Mouse (Mus musculus): Measurements from ENCODE around the gene St5. TPM values are rescaled to one million over a fixed set of nuclear protein-coding genes. Genes with fewer than 3 reads are reported as not detected.

St5 gene
- total and polyA plus RNA-seq, 3 experiments = 2.6 to 3.4 TPM; not detected in 1

- no peak for TF ChIP-seq GATA1 (IDR thresholded peaks at IDR 0.05; ENCODE audit: low read depth, low read length)
- no peak for TF ChIP-seq USF2 (IDR thresholded peaks at IDR 0.05; ENCODE audit: borderline replicate concordance in 1 of 2, insufficient read depth in 1 of 2, low read depth in 1 of 2, low read length in 2 of 2)
- TF ChIP-seq POLR2A (IDR thresholded peaks at IDR 0.05; ENCODE audit: control insufficient read depth in 1 of 2, insufficient read depth in 1 of 2, low read depth in 1 of 2, low read length in 2 of 2, poor library complexity in 1 of 2) = no peak
- no peak for TF ChIP-seq CTCF (IDR thresholded peaks at IDR 0.05 in 2 of 3, conservative IDR thresholded peaks at IDR 0.05 in 1 of 3; ENCODE audit: control insufficient read depth in 1 of 3, insufficient read depth in 1 of 3, low read depth in 2 of 3, low read length in 3 of 3, poor library complexity in 1 of 3, severe bottlenecking in 1 of 3)
- no peak for TF ChIP-seq GABPA (IDR thresholded peaks at IDR 0.05; ENCODE audit: low read depth, low read length)
- no peak for TF ChIP-seq SIN3A (IDR thresholded peaks at IDR 0.05; ENCODE audit: low read length)
- TF ChIP-seq KAT2A (conservative IDR thresholded peaks at IDR 0.05; ENCODE audit: low read depth, low read length) = no peak
- no peak for TF ChIP-seq MYB (IDR thresholded peaks at IDR 0.05; ENCODE audit: low read depth, low read length)
- TF ChIP-seq CHD2 (IDR thresholded peaks at IDR 0.05; ENCODE audit: low read length) = no peak
- no peak for TF ChIP-seq ZKSCAN1 (IDR thresholded peaks at IDR 0.05; ENCODE audit: low read depth, low read length)
- TF ChIP-seq TAL1 (IDR thresholded peaks at IDR 0.05; ENCODE audit: low read length) = no peak
- no peak for TF ChIP-seq E2F4 (IDR thresholded peaks at IDR 0.05; ENCODE audit: borderline replicate concordance, low read depth, low read length)
- Histone ChIP-seq H3K27ac (ENCODE audit: control insufficient read depth, low read depth, low read length) (no peak overlapping the region), H3K36me3 (ENCODE audit: control insufficient read depth in 1 of 2, insufficient read depth in 2 of 2, low read length in 2 of 2) (no peaks in the 10 kb centered on the region), H3K27me3 (ENCODE audit: control insufficient read depth in 1 of 2, insufficient read depth in 2 of 2, low read length in 2 of 2) (no peaks in the 10 kb centered on the region), H3K4me1 (ENCODE audit: control insufficient read depth in 1 of 2, insufficient read depth in 2 of 2, low read length in 2 of 2) (no peaks in the 10 kb centered on the region), H3K4me3 (ENCODE audit: control insufficient read depth in 1 of 2, insufficient read depth in 1 of 2, low read depth in 2 of 2, low read length in 2 of 2) (no peak overlapping the region), H3K79me2 (ENCODE audit: control insufficient read depth, insufficient read depth, low read length, poor library complexity) (no peaks in the 10 kb centered on the region), H3K9me3 (replicated peaks; ENCODE audit: insufficient read depth, low read length) (no peaks in the 10 kb centered on the region), H3K9ac (ENCODE audit: control insufficient read depth, low read depth, low read length, poor library complexity, severe bottlenecking) (no peak overlapping the region)
- DNase-seq (ENCODE audit: low read depth, low spot score) = peak; percentile 16
Observed at GRCm38 (mm10) chr7:109529741-109530140, 173.7 kb downstream of the St5 start.

- no peak overlapping the region for H3K27ac ChIP-seq (ENCODE audit: control insufficient read depth, low read depth, low read length)
- H3K27me3 ChIP-seq (ENCODE audit: control insufficient read depth in 1 of 2, insufficient read depth in 2 of 2, low read length in 2 of 2) = no peaks in the 10 kb centered on the region
- no peaks in the 10 kb centered on the region for H3K36me3 ChIP-seq (ENCODE audit: control insufficient read depth in 1 of 2, insufficient read depth in 2 of 2, low read length in 2 of 2)
- TF ChIP-seq ZNF384 (IDR thresholded peaks at IDR 0.05; ENCODE audit: low read depth, low read length) = no peak
- no peak for TF ChIP-seq POLR2AphosphoS5 (IDR thresholded peaks at IDR 0.05; ENCODE audit: borderline replicate concordance, low read depth, low read length)
- TF ChIP-seq CTCF (IDR thresholded peaks at IDR 0.05 in 2 of 3, conservative IDR thresholded peaks at IDR 0.05 in 1 of 3; ENCODE audit: control insufficient read depth in 1 of 3, insufficient read depth in 1 of 3, low read depth in 2 of 3, low read length in 3 of 3, poor library complexity in 1 of 3, severe bottlenecking in 1 of 3) = peak; percentile 36 to 70 (median 65)
- peak; percentile 66 for TF ChIP-seq SMC3 (IDR thresholded peaks at IDR 0.05; ENCODE audit: low read depth, low read length)
- TF ChIP-seq USF2 (IDR thresholded peaks at IDR 0.05; ENCODE audit: borderline replicate concordance in 1 of 2, insufficient read depth in 1 of 2, low read depth in 1 of 2, low read length in 2 of 2) = no peak
- no peak for TF ChIP-seq TAL1 (IDR thresholded peaks at IDR 0.05; ENCODE audit: low read length)
- TF ChIP-seq ETS1 (IDR thresholded peaks at IDR 0.05; ENCODE audit: low read depth, low read length) = no peak
- TF ChIP-seq RAD21 (IDR thresholded peaks at IDR 0.05; ENCODE audit: low read depth, low read length) = peak; percentile 72
- TF ChIP-seq ELF1 (IDR thresholded peaks at IDR 0.05; ENCODE audit: low read depth, low read length) = no peak
- TF ChIP-seq MYB (IDR thresholded peaks at IDR 0.05; ENCODE audit: low read depth, low read length) = no peak
- TF ChIP-seq ZC3H11A (IDR thresholded peaks at IDR 0.05; ENCODE audit: low read depth, low read length) = peak; percentile 45
- no peaks in the 10 kb centered on the region for H3K79me2 ChIP-seq (ENCODE audit: control insufficient read depth, insufficient read depth, low read length, poor library complexity)
- H3K9ac ChIP-seq (ENCODE audit: control insufficient read depth, low read depth, low read length, poor library complexity, severe bottlenecking) = no peak overlapping the region
- peak; percentile 35 for DNase-seq (ENCODE audit: low read depth, low spot score)
- no peaks in the 10 kb centered on the region for H3K9me3 ChIP-seq (replicated peaks; ENCODE audit: insufficient read depth, low read length)
- no peak overlapping the region for H3K4me3 ChIP-seq (ENCODE audit: control insufficient read depth in 1 of 2, insufficient read depth in 1 of 2, low read depth in 2 of 2, low read length in 2 of 2)
- no peaks in the 10 kb centered on the region for H3K4me1 ChIP-seq (ENCODE audit: control insufficient read depth in 1 of 2, insufficient read depth in 2 of 2, low read length in 2 of 2)
Observed at GRCm38 (mm10) chr7:109528356-109528755, 175.0 kb downstream of the St5 start.
